ENCODE assay signal across 13 mouse cellular contexts in the genomic region with DNA sequence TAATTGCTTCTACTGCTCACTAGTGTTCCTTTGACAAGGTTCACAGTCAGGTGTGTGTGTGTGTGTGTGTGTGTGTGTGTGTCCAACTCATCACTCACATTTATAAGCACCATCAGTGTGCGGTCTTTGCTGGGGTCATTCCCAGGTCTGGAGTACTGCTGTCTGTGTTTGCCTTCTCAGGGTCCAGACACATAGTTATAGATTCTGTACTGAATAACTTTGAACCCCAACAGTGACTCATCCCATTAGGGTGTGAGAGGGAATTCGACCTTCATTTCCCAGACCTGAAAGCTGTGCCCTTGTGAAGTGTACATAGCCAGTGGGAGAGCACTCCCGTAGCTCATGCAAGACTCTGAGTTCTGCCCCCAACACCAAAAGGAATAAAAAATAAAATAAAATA. TPM values are rescaled to one million over a fixed set of nuclear protein-coding genes. Genes with fewer than 3 reads are reported as not detected.
DNase-seq lines count a peak whose midpoint lies in the region; ATAC-seq and TF ChIP-seq lines count a peak whose summit lies in the region.
"Had no signal": no experiment of that assay in that cellular context is flagged by ENCODE, and none has a peak within 500 bp of the region (broad histone marks: within the 10 kb centered on the region; RNA-seq: fewer than 3 reads in every experiment).

No protein-coding gene starts in this region.

- ATAC-seq in kidney, embryonic 16.5 days (ENCODE audit: low FRiP score, low TSS enrichment), result no peak
- no peak for ATAC-seq in intestine, embryonic 15.5 days
- ATAC-seq in midbrain, postnatal 0 days (ENCODE audit: low FRiP score), result no peak

- DNase-seq in kidney, adult 9 months, result no peak
- DNase-seq in forebrain, embryonic 10.5 days (ENCODE audit: extremely low spot score, low spot score), result no peak
- DNase-seq in midbrain, postnatal 0 days (ENCODE audit: low spot score), result no peak
- DNase-seq in left cerebral cortex, postnatal 14 days (ENCODE audit: low spot score in 2 of 2), result no peak
- no peak for DNase-seq in frontal cortex, postnatal 10 days (ENCODE audit: low spot score in 2 of 2)
- DNase-seq in ovary, postnatal 14 days (ENCODE audit: low spot score), result no peak
- DNase-seq: adrenal gland, postnatal 36 days; cerebellum, postnatal 36 days; heart, adult 2 months; left cerebral cortex, postnatal 4 days; thymus, adult 18-20 months had no signal

- 63% methylated on average over 3 of the region's 3 CpGs for WGBS in kidney, embryonic 16.5 days
- WGBS in forebrain, embryonic 10.5 days, result 94% methylated on average over 3 of the region's 3 CpGs
- 53% methylated on average over 3 of the region's 3 CpGs for WGBS in intestine, embryonic 15.5 days
- WGBS in midbrain, postnatal 0 days, result 70% methylated on average over 3 of the region's 3 CpGs

- no peak overlapping the region for H3K27ac ChIP-seq in kidney, embryonic 16.5 days (ENCODE audit: low read length)
- H3K27ac ChIP-seq in forebrain, embryonic 10.5 days, result no peak overlapping the region
- no peak overlapping the region for H3K27ac ChIP-seq in intestine, embryonic 15.5 days
- H3K27ac ChIP-seq in midbrain, postnatal 0 days (ENCODE audit: low read depth, low read length), result no peak overlapping the region
- H3K27ac ChIP-seq: heart, adult 2 months had no signal

- H3K4me1 ChIP-seq in kidney, embryonic 16.5 days (ENCODE audit: insufficient read depth, low read length), result peaks cover 63% of the 10 kb centered on the region
- peaks cover 69% of the 10 kb centered on the region for H3K4me1 ChIP-seq in forebrain, embryonic 10.5 days
- H3K4me1 ChIP-seq in intestine, embryonic 15.5 days (replicated peaks), result peaks cover 30% of the 10 kb centered on the region
- H3K4me1 ChIP-seq in midbrain, postnatal 0 days (ENCODE audit: insufficient read depth, low read length), result peaks cover 30% of the 10 kb centered on the region

- peaks cover 6% of the 10 kb centered on the region; the same call in 1 of the 2 replicates for H3K36me3 ChIP-seq in kidney, embryonic 16.5 days (ENCODE audit: insufficient read depth, low read length)
- peaks cover 52% of the 10 kb centered on the region for H3K36me3 ChIP-seq in forebrain, embryonic 10.5 days (replicated peaks)
- no peaks in the 10 kb centered on the region; the same call in 1 of the 2 replicates for H3K36me3 ChIP-seq in intestine, embryonic 15.5 days
- peaks cover 5% of the 10 kb centered on the region for H3K36me3 ChIP-seq in midbrain, postnatal 0 days (ENCODE audit: insufficient read depth, low read length)

- intact Hi-C loops in left cerebral cortex, postnatal 14 days (cut with DNase I), result loop anchor here (2.0 kb wide), 1 partner anchor 37 kb away; no protein-coding TSS in a partner anchor

- peak overlapping the region; percentile 94 for H3K4me2 ChIP-seq in kidney, embryonic 16.5 days (replicated peaks; ENCODE audit: low read depth, low read length)
- H3K4me2 ChIP-seq in intestine, embryonic 15.5 days (replicated peaks), result peak overlapping the region; percentile 85
- H3K4me2 ChIP-seq in midbrain, postnatal 0 days (ENCODE audit: low read depth, low read length, poor library complexity, severe bottlenecking), result peak overlapping the region; percentile 95

- no peaks in the 10 kb centered on the region for H3K27me3 ChIP-seq in kidney, embryonic 16.5 days (ENCODE audit: insufficient read depth, low read length)
- H3K27me3 ChIP-seq in forebrain, embryonic 10.5 days (ENCODE audit: poor library complexity, severe bottlenecking), result no peaks in the 10 kb centered on the region
- H3K27me3 ChIP-seq in intestine, embryonic 15.5 days (replicated peaks), result no peaks in the 10 kb centered on the region
- H3K27me3 ChIP-seq in midbrain, postnatal 0 days (ENCODE audit: insufficient read depth, low read length), result no peaks in the 10 kb centered on the region

- no peak overlapping the region for H3K4me3 ChIP-seq in kidney, embryonic 16.5 days (ENCODE audit: low read length)
- H3K4me3 ChIP-seq in forebrain, embryonic 10.5 days, result peak overlapping the region; percentile 96
- peak overlapping the region; percentile 99 for H3K4me3 ChIP-seq in intestine, embryonic 15.5 days (replicated peaks)
- H3K4me3 ChIP-seq in midbrain, postnatal 0 days (ENCODE audit: low read depth, low read length), result peak overlapping the region; percentile 1; the same call in 1 of the 2 replicates

- no peak for TF ChIP-seq CTCF in midbrain, postnatal 0 days (IDR thresholded peaks at IDR 0.05)

- no peaks in the 10 kb centered on the region for H3K9me3 ChIP-seq in kidney, embryonic 16.5 days (ENCODE audit: low read length)
- H3K9me3 ChIP-seq in forebrain, embryonic 10.5 days, result no peaks in the 10 kb centered on the region
- H3K9me3 ChIP-seq in intestine, embryonic 15.5 days, result no peaks in the 10 kb centered on the region
- no peaks in the 10 kb centered on the region for H3K9me3 ChIP-seq in midbrain, postnatal 0 days (ENCODE audit: low read length)

- no peak overlapping the region for H3K9ac ChIP-seq in kidney, embryonic 16.5 days (replicated peaks; ENCODE audit: low read length)
- H3K9ac ChIP-seq in intestine, embryonic 15.5 days, result no peak overlapping the region
- H3K9ac ChIP-seq in midbrain, postnatal 0 days (replicated peaks; ENCODE audit: low read length, poor library complexity, severe bottlenecking), result peak overlapping the region; percentile 98; the same call in 1 of the 2 replicates

RNA-seq across cellular contexts. Expression of a gene that starts 2.4 kb away (rescaled TPM):
- 3.6 and 4.4 TPM in 2 replicates for polyA plus RNA-seq in kidney, embryonic 16.5 days (2015; fragmentation: Nextera tagmentation; extraction: Ambion mirVana)
- 4.3 and 5.2 TPM in 2 replicates for polyA plus RNA-seq in forebrain, embryonic 10.5 days (2016; fragmentation: Nextera tagmentation; extraction: Ambion mirVana)
- 4.3 and 5.3 TPM in 2 replicates for polyA plus RNA-seq in intestine, embryonic 15.5 days (2015; fragmentation: Nextera tagmentation; extraction: Ambion mirVana)
- 28.0 and 30.0 TPM in 2 replicates for total RNA-seq in midbrain, postnatal 0 days (2014; rRNA removed)
- 4.9 and 7.1 TPM in 2 replicates for polyA plus RNA-seq in midbrain, postnatal 0 days (2015; fragmentation: Nextera tagmentation; extraction: Ambion mirVana)
- total RNA-seq in left cerebral cortex, postnatal 14 days (2021), result 10 to 100 TPM; 40.6 to 43.4 TPM
